Mouse (Mus musculus): ENCODE results near the gene Cst7. TPM values are rescaled to one million over a fixed set of nuclear protein-coding genes. Genes with fewer than 3 reads are reported as not detected.
"Not testable (repeated sequence)": the region's sequence is repeated elsewhere in the genome, so short reads cannot be mapped to it uniquely, and the experiment has no call there.

Gene Cst7
- 0.30 TPM in 1 of 2 replicates, not detected in the other for polyA plus RNA-seq (2014; fragmentation: Nextera tagmentation; extraction: Ambion mirVana)

- H3K4me3 ChIP-seq (ENCODE audit: low read depth, low read length), result no peak within 1 kb of the TSS
- 84% methylated on average over 11 of the region's 11 CpGs for WGBS
- no peak within 1 kb of the TSS for H3K9ac ChIP-seq (ENCODE audit: low read length)
- no peak within 1 kb of the TSS for H3K27ac ChIP-seq (ENCODE audit: low read depth, low read length)
- no peak for DNase-seq (ENCODE audit: low spot score)
- H3K4me1 ChIP-seq (ENCODE audit: control insufficient read depth, insufficient read depth, low read length), result no peaks in the 10 kb centered on the region
- no peaks in the 10 kb centered on the region for H3K9me3 ChIP-seq (replicated peaks; ENCODE audit: control insufficient read depth, low read length)
- ATAC-seq, result no peak
- no peak within 1 kb of the TSS for H3K4me2 ChIP-seq (ENCODE audit: low read length)
- no peaks in the 10 kb centered on the region for H3K27me3 ChIP-seq (replicated peaks; ENCODE audit: control insufficient read depth, insufficient read depth, low read length)
- no peaks in the 10 kb centered on the region for H3K36me3 ChIP-seq (ENCODE audit: control insufficient read depth, insufficient read depth, low read length)
These were observed at the start of gene Cst7 for GRCm38 (mm10) chr2:150569847-150570590. Gene Cst7, plus strand, starts transcription at chr2:150570415.

- ATAC-seq (0 out of 2 replicates have a peak, but pooled peaks have one; percentile 20), DNase-seq (ENCODE audit: low spot score) (no peak)
- H3K27me3 ChIP-seq (replicated peaks; ENCODE audit: control insufficient read depth, insufficient read depth, low read length), result peaks cover 14% of the 10 kb centered on the region; the same call in 1 of the 2 replicates
- no peak overlapping the region for H3K27ac ChIP-seq (ENCODE audit: low read depth, low read length)
- no peaks in the 10 kb centered on the region for H3K9me3 ChIP-seq (replicated peaks; ENCODE audit: control insufficient read depth, low read length)
- no peaks in the 10 kb centered on the region for H3K36me3 ChIP-seq (ENCODE audit: control insufficient read depth, insufficient read depth, low read length)
- H3K4me3 ChIP-seq (ENCODE audit: low read depth, low read length), result peak overlapping the region; percentile 27
- 3% methylated on average over 42 of the region's 42 CpGs for WGBS
- H3K4me2 ChIP-seq (ENCODE audit: low read length), result peak overlapping the region; percentile 57
- H3K4me1 ChIP-seq (ENCODE audit: control insufficient read depth, insufficient read depth, low read length), result no peaks in the 10 kb centered on the region
- H3K9ac ChIP-seq (ENCODE audit: low read length), result peak overlapping the region; percentile 43
These were observed 44.5 kb upstream of the Cst7 start for GRCm38 (mm10) chr2:150525703-150526207.

GRCm38 (mm10) chr2:150549576-150549975 lies 20.6 kb upstream of the Cst7 start:
- H3K4me3 ChIP-seq (ENCODE audit: low read depth, low read length), result not testable (repeated sequence)

GRCm38 (mm10) chr2:150558568-150558967 lies 11.6 kb upstream of the Cst7 start:
- ATAC-seq (0 out of 2 replicates have a peak, but pooled peaks have one; percentile 42), DNase-seq (ENCODE audit: low spot score) (peak; percentile 60)
- H3K4me2 ChIP-seq (ENCODE audit: low read length), result no peak overlapping the region
- no peaks in the 10 kb centered on the region for H3K27me3 ChIP-seq (replicated peaks; ENCODE audit: control insufficient read depth, insufficient read depth, low read length)
- no peaks in the 10 kb centered on the region for H3K4me1 ChIP-seq (ENCODE audit: control insufficient read depth, insufficient read depth, low read length)
- H3K27ac ChIP-seq (ENCODE audit: low read depth, low read length), result no peak overlapping the region
- no peaks in the 10 kb centered on the region for H3K9me3 ChIP-seq (replicated peaks; ENCODE audit: control insufficient read depth, low read length)
- H3K36me3 ChIP-seq (ENCODE audit: control insufficient read depth, insufficient read depth, low read length), result no peaks in the 10 kb centered on the region
- 55% methylated on average over 3 of the region's 3 CpGs for WGBS
- H3K9ac ChIP-seq (ENCODE audit: low read length), result no peak overlapping the region
- no peak overlapping the region for H3K4me3 ChIP-seq (ENCODE audit: low read depth, low read length)

More at GRCm38 (mm10) chr2:150549576-150549975, 20.6 kb upstream of the Cst7 start:
- H3K9me3 ChIP-seq (replicated peaks; ENCODE audit: control insufficient read depth, low read length); DNase-seq (ENCODE audit: low spot score); H3K4me1 ChIP-seq (ENCODE audit: control insufficient read depth, insufficient read depth, low read length); H3K4me2 ChIP-seq (ENCODE audit: low read length); H3K27me3 ChIP-seq (replicated peaks; ENCODE audit: control insufficient read depth, insufficient read depth, low read length); H3K36me3 ChIP-seq (ENCODE audit: control insufficient read depth, insufficient read depth, low read length); H3K9ac ChIP-seq (ENCODE audit: low read length); ATAC-seq; H3K27ac ChIP-seq (ENCODE audit: low read depth, low read length): not testable (repeated sequence)
- 84% methylated on average over 10 of the region's 10 CpGs for WGBS

- DNase-seq (ENCODE audit: low spot score) (no peak), ATAC-seq (no peak)
- 95% methylated on average over 2 of the region's 2 CpGs for WGBS
- Histone ChIP-seq H3K27ac (ENCODE audit: low read depth, low read length) (no peak overlapping the region), H3K27me3 (replicated peaks; ENCODE audit: control insufficient read depth, insufficient read depth, low read length) (no peaks in the 10 kb centered on the region), H3K4me3 (ENCODE audit: low read depth, low read length) (no peak overlapping the region), H3K36me3 (ENCODE audit: control insufficient read depth, insufficient read depth, low read length) (no peaks in the 10 kb centered on the region), H3K4me2 (ENCODE audit: low read length) (no peak overlapping the region), H3K4me1 (ENCODE audit: control insufficient read depth, insufficient read depth, low read length) (no peaks in the 10 kb centered on the region), H3K9ac (ENCODE audit: low read length) (no peak overlapping the region), H3K9me3 (replicated peaks; ENCODE audit: control insufficient read depth, low read length) (no peaks in the 10 kb centered on the region)
These were observed 3.2 kb upstream of the Cst7 start for GRCm38 (mm10) chr2:150567051-150567450.

DNA sequence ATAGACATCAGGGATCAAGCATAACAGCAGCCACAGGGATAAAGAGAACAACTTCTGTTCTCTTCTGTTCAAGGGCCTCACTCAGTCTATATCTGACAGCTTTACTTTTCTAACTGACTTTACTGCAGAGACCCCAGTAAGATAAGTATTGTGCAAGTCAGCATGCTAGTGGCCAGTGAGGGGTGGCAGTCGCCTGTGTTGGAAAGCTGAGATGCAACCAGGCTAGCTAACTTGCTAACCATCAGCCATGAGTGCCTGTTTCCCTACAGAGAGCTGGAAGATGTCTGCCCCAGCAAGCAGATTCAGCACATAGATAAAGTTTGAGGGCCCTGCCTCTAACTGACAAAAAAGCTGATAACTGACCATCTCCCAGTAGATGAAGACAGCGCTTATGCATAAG lies 546 bp downstream of the Cst7 start:
- ATAC-seq (no peak), DNase-seq (ENCODE audit: low spot score) (no peak)
- Histone ChIP-seq H3K4me1 (ENCODE audit: control insufficient read depth, insufficient read depth, low read length) (no peaks in the 10 kb centered on the region), H3K4me2 (ENCODE audit: low read length) (no peak overlapping the region), H3K4me3 (ENCODE audit: low read depth, low read length) (no peak overlapping the region), H3K27me3 (replicated peaks; ENCODE audit: control insufficient read depth, insufficient read depth, low read length) (no peaks in the 10 kb centered on the region), H3K36me3 (ENCODE audit: control insufficient read depth, insufficient read depth, low read length) (no peaks in the 10 kb centered on the region), H3K27ac (ENCODE audit: low read depth, low read length) (no peak overlapping the region), H3K9me3 (replicated peaks; ENCODE audit: control insufficient read depth, low read length) (no peaks in the 10 kb centered on the region), H3K9ac (ENCODE audit: low read length) (no peak overlapping the region)
- WGBS, result 86% methylated on average over 2 of the region's 2 CpGs

DNA sequence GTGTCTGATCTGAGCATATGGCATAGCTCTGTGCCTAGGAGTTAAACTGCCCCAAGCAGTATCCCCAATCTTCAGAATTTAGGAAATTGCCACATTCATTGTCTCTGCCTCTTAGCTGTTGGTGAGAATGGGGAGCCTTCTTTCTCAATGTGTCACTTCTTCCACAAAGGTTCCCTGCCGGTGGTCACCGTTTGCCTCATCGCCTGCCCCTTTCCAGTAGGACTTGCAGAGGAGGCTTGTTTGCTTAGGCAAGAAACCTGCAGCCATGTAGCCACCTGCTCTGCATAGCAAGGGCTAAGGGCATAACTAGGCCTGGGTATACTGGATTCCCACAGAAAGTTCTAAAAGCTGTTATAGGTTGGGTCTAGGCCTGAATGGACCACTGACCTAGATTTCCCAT lies 2.2 kb downstream of the Cst7 start:
- WGBS, result 88% methylated on average over 3 of the region's 3 CpGs
- Histone ChIP-seq H3K36me3 (ENCODE audit: control insufficient read depth, insufficient read depth, low read length) (no peaks in the 10 kb centered on the region), H3K9me3 (replicated peaks; ENCODE audit: control insufficient read depth, low read length) (no peaks in the 10 kb centered on the region), H3K9ac (ENCODE audit: low read length) (no peak overlapping the region), H3K27ac (ENCODE audit: low read depth, low read length) (no peak overlapping the region), H3K4me3 (ENCODE audit: low read depth, low read length) (no peak overlapping the region), H3K27me3 (replicated peaks; ENCODE audit: control insufficient read depth, insufficient read depth, low read length) (no peaks in the 10 kb centered on the region), H3K4me1 (ENCODE audit: control insufficient read depth, insufficient read depth, low read length) (no peaks in the 10 kb centered on the region), H3K4me2 (ENCODE audit: low read length) (no peak overlapping the region)
- ATAC-seq (no peak), DNase-seq (ENCODE audit: low spot score) (no peak)

DNA sequence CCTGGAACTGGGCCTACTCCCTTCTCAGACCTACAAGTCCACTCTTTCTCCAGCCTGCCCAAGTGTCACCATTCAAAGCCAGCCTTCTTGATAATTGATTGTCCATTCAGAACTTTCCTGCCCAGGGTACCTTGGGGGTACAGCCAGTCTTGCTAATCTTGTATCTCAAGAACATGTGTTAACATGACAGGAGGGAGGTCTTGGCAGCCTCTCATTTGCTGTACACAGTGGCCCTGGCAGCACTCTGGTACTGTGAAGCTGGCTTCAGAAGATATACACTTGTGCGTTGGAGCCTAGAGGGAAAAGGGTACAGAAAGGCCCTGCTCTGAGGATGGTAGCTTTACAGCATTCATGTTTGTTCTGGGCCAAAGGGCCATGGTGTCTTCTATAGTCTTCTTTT lies 6.0 kb downstream of the Cst7 start:
- H3K4me1 ChIP-seq (ENCODE audit: control insufficient read depth, insufficient read depth, low read length), result no peaks in the 10 kb centered on the region

GRCm38 (mm10) chr2:150578603-150579002 lies 8.4 kb downstream of the Cst7 start:
- 88% methylated on average over 5 of the region's 5 CpGs for WGBS
- H3K9ac ChIP-seq (ENCODE audit: low read length), result no peak overlapping the region

More for the DNA sequence above, 6.0 kb downstream of the Cst7 start:
- DNase-seq (ENCODE audit: low spot score) (no peak), ATAC-seq (no peak)
- Histone ChIP-seq H3K4me2 (ENCODE audit: low read length) (no peak overlapping the region), H3K36me3 (ENCODE audit: control insufficient read depth, insufficient read depth, low read length) (no peaks in the 10 kb centered on the region), H3K9me3 (replicated peaks; ENCODE audit: control insufficient read depth, low read length) (no peaks in the 10 kb centered on the region), H3K27ac (ENCODE audit: low read depth, low read length) (no peak overlapping the region), H3K4me3 (ENCODE audit: low read depth, low read length) (no peak overlapping the region), H3K9ac (ENCODE audit: low read length) (no peak overlapping the region), H3K27me3 (replicated peaks; ENCODE audit: control insufficient read depth, insufficient read depth, low read length) (no peaks in the 10 kb centered on the region)
- WGBS, result 96% methylated on average over 1 of the region's 1 CpGs

More at GRCm38 (mm10) chr2:150578603-150579002, 8.4 kb downstream of the Cst7 start:
- Histone ChIP-seq H3K4me2 (ENCODE audit: low read length) (no peak overlapping the region), H3K4me1 (ENCODE audit: control insufficient read depth, insufficient read depth, low read length) (no peaks in the 10 kb centered on the region), H3K27me3 (replicated peaks; ENCODE audit: control insufficient read depth, insufficient read depth, low read length) (no peaks in the 10 kb centered on the region), H3K4me3 (ENCODE audit: low read depth, low read length) (no peak overlapping the region), H3K27ac (ENCODE audit: low read depth, low read length) (no peak overlapping the region), H3K36me3 (ENCODE audit: control insufficient read depth, insufficient read depth, low read length) (peaks cover 11% of the 10 kb centered on the region), H3K9me3 (replicated peaks; ENCODE audit: control insufficient read depth, low read length) (no peaks in the 10 kb centered on the region)
- no peak for DNase-seq (ENCODE audit: low spot score)
- ATAC-seq, result no peak
